Mouse (Mus musculus): ENCODE results near the gene Cdhr4.

Gene Cdhr4

DNA sequence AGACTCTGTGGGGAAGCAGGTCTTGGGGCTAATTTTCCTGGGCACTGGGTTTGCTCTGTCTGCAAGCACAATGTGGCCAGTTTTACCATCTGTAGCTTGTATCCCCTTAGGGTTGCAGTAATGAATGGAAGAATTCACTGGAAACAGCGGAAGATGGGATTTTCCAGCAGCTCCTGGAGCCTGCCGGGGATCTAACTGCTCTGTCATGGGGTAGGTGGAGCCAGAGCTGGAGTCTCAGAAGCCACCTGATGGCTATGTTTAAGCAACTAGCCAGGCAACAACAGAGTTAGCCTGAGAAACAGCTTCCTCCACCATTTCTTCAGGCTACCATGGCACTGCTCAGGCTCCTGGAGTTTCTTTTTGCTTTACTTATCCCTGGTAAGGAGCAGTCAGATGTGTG is at the start of gene Cdhr4:
Cdhr4 (plus strand) TSS at position 301 of the 400 bp plus-strand sequence.
- in situ Hi-C loops (cut with MboI; ENCODE audit: unreplicated experiment in 2 of 2) = no loop called here

GRCm38 (mm10) chr9:107947241-107948194 is 44.8 kb upstream of the Cdhr4 start:
- in situ Hi-C loops (cut with MboI; ENCODE audit: unreplicated experiment in 2 of 2) = loop anchor here in 1 of 2 experiments (5.0 kb wide), 1 partner anchor 35 kb away; no protein-coding TSS in a partner anchor

- in situ Hi-C loops (cut with MboI; ENCODE audit: unreplicated experiment in 2 of 2) = loop anchor here in 1 of 2 experiments (5.0 kb wide), 1 partner anchor 37 kb away; no protein-coding TSS in a partner anchor
Observed at GRCm38 (mm10) chr9:107949184-107949921, 42.9 kb upstream of the Cdhr4 start.

DNA sequence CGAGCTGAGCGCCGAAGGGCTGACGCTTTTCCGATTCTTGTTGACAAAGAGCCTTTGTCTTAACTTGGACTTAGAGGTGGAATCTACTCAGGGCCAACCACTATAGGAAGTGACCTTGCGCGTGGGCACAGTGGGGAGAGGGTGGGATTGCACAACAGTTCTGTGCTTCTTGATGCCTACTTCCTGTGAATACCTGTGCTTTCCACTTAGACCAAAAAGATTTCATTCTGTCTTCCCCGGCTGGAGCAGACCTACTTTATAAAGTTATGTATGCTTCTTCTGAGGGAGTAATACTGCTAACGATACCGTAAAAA is 42.4 kb upstream of the Cdhr4 start, which contains the start of gene Traip:
Traip (plus strand) TSS at position 215 of the 314 bp plus-strand sequence.
- in situ Hi-C loops (cut with MboI; ENCODE audit: unreplicated experiment in 2 of 2) = loop anchor here in 1 of 2 experiments (5.0 kb wide), 1 partner anchor 38 kb away; no protein-coding TSS in a partner anchor

GRCm38 (mm10) chr9:107950460-107951355 is 41.6 kb upstream of the Cdhr4 start:
- in situ Hi-C loops (cut with MboI; ENCODE audit: unreplicated experiment in 2 of 2) = no loop called here

DNA sequence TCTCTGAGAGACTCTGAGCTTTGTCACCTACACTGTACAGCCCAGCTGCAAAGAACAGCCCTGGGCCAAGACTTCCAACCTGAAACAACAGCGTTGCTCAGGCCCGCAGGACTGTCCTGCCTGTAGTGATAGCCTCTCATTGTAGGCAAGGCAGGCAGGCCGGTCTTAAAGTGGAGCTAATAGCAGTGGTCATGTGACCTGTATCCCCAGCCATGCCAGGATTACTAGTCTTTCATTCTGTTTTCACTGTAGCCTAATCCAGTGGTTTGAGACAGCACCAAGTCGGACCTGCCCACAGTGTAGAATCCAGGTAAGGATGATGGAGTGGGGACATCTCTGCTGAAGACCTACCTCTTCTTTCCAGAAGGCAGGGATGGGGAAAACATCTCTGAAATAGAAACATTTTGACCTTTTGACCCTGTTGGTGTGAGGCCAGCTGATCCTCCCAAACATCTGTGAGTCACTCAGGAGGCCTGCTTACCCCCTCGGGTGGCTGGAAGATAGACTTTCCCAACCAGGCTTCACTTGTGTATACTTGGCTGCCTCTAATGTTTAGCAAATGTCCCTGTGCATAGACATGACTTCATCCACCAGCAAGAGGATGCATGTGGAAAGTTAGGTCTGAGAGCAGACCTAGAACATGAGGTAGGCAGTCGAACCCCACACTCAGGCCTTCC is 36.5 kb upstream of the Cdhr4 start:
- in situ Hi-C loops (cut with MboI; ENCODE audit: unreplicated experiment in 2 of 2) = no loop called here

DNA sequence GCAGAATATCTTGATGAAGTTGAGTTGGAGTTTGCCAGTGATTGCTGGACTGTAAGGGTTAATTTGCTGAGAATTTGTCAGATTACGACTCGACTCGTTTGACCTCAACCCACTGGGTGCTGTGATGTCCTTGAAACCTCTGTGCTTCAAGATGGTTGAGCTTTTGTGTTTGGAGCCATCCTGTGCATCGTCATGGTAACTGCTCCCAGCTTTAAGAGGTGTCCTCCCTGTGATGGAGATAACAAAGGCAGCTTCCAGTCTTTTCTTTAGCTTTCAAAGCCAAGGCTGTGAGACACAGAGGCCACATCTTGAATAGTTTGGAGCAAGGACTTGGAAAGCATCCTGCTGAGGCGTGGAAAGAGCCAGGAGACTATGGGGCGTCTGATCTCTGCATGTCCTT is 35.2 kb upstream of the Cdhr4 start:
- in situ Hi-C loops (cut with MboI; ENCODE audit: unreplicated experiment in 2 of 2) = no loop called here

GRCm38 (mm10) chr9:107959896-107960295 is 32.4 kb upstream of the Cdhr4 start:
- in situ Hi-C loops (cut with MboI; ENCODE audit: unreplicated experiment in 2 of 2) = loop anchor here (5.0 kb wide), 2 partner anchors 37 to 97 kb away; partner anchors contain the start of gene Gm20662 (in 2 of the 2)

DNA sequence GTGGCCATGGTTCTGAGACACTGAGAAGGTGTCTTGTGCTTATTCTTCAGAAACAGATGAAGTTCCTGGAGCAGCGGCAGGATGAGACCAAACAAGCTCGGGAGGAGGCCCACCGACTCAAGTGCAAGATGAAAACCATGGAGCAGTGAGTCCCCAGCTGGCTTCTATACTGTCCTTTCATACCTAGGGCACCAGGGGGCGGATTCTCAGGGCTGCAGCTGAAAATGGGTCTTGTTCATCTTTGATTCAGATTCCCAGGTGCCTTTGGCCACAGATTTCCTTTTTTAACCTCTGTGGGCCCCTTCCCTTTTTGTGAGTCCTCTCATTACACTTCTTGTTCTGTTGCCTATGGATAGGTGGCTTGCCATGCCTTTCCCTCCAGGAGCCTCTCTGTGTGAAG is 31.4 kb upstream of the Cdhr4 start:
- in situ Hi-C loops (cut with MboI; ENCODE audit: unreplicated experiment in 2 of 2) = loop anchor here (5.0 kb wide), 2 partner anchors 36 to 96 kb away; partner anchors contain the start of gene Gm20662 (in 2 of the 2)

- in situ Hi-C loops (cut with MboI; ENCODE audit: unreplicated experiment in 2 of 2) = loop anchor here (5.0 kb wide), 2 partner anchors 36 to 96 kb away; partner anchors contain the start of gene Gm20662 (in 2 of the 2)
Observed at GRCm38 (mm10) chr9:107961351-107961762, 30.9 kb upstream of the Cdhr4 start.

DNA sequence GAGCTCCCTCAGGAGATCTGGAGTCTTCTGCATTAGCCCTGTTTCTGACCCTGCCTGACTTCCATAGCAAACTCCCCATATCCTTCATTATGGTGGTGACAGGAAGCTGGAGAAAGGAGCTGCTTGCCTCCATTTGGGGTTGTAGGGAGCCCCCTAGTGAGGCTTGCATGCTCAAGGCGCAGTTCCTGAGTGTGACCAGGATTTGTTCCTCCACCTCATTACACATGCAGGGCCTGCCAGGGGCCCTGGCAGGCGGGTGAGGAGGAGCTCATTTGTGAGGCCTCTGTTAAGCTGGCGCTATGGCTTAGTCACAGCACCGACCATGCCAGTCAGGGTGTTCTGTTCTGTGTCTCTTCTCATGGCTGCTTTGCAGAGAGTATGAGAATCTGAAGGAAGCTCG is 30.4 kb upstream of the Cdhr4 start:
- in situ Hi-C loops (cut with MboI; ENCODE audit: unreplicated experiment in 2 of 2) = loop anchor here (5.0 kb wide), 2 partner anchors 35 to 95 kb away; partner anchors contain the start of gene Gm20662 (in 2 of the 2)

DNA sequence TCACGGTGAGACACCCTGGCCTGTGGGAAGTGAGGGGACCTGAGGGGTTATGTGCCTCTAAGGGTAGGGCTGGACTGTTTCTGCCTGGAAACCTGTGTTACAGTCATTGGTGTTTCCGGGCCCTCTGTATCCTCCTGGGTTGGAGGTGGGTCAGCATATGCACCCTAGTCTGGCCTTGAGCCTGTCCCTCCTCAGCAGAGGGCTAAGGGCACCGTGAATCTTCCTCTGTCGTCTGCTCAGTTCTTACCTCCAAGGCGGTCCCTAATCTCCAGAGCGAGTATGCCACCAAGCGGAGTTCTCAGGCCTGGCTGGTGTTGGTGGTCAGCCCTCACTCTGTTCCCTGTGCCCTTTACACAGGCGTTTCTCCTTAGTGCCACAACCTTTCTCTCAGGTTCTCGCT is 29.4 kb upstream of the Cdhr4 start:
- in situ Hi-C loops (cut with MboI; ENCODE audit: unreplicated experiment in 2 of 2) = loop anchor here (5.0 kb wide), 2 partner anchors 34 to 94 kb away; partner anchors contain the start of gene Gm20662 (in 2 of the 2)

DNA sequence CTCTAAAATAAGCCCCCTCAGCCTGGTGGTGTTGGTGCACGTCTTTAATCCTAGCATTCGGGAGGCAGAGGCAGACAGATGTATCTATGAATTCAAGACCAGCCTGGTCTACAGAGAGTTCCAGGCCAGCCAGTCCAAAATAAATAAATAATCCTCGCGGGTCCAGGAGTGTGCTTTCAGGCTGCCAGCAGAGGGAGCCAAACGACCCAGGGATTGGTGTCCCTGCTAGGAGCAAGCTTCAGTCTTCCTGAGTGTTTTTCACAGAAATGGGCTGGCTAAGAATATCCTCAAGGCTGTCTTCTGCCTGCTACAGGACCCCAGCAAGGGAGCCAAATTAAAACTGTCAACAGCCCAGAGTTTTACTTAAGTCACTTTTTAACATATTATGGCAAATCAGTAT is 28.6 kb upstream of the Cdhr4 start:
- in situ Hi-C loops (cut with MboI; ENCODE audit: unreplicated experiment in 2 of 2) = loop anchor here (5.0 kb wide), 2 partner anchors 34 to 94 kb away; partner anchors contain the start of gene Gm20662 (in 2 of the 2)

- in situ Hi-C loops (cut with MboI; ENCODE audit: unreplicated experiment in 2 of 2) = loop anchor here (5.0 kb wide), 2 partner anchors 33 to 93 kb away; partner anchors contain the start of gene Gm20662 (in 2 of the 2)
Observed at GRCm38 (mm10) chr9:107964681-107965080, 27.6 kb upstream of the Cdhr4 start.

GRCm38 (mm10) chr9:107966676-107967075 is 25.6 kb upstream of the Cdhr4 start:
- in situ Hi-C loops (cut with MboI; ENCODE audit: unreplicated experiment in 2 of 2) = no loop called here

- in situ Hi-C loops (cut with MboI; ENCODE audit: unreplicated experiment in 2 of 2) = no loop called here
Observed at GRCm38 (mm10) chr9:107967437-107967836, 24.9 kb upstream of the Cdhr4 start.

- in situ Hi-C loops (cut with MboI; ENCODE audit: unreplicated experiment in 2 of 2) = no loop called here
Observed at GRCm38 (mm10) chr9:107968531-107968930, 23.8 kb upstream of the Cdhr4 start.

- in situ Hi-C loops (cut with MboI; ENCODE audit: unreplicated experiment in 2 of 2) = no loop called here
Observed at GRCm38 (mm10) chr9:107970311-107970710, 22.0 kb upstream of the Cdhr4 start.

Measured in v-Abl transformed pro-B cells (cell line).